Mouse (Mus musculus) liver, embryonic 14.5 days (tissue): ENCODE measurements around the gene Gna11. TPM values are rescaled to one million over a fixed set of nuclear protein-coding genes. Genes with fewer than 3 reads are reported as not detected.

Source experiments
- ATAC-seq: fragments of 200-750 bp; cut with Nextera tagmentation; 2 replicates; pipeline ENCODE4 v1.8.0; 2017; ENCODE audit warnings: moderate number of reproducible peaks, mild to moderate bottlenecking, moderate library complexity; ENCODE audit not compliant: insufficient read depth
- DNase-seq, 3 experiments: peaks; one replicate each; pipeline ENCODE4 v3.0.0-alpha.2; 2012 to 2013; ENCODE audit warnings: low read depth in 3 of 3, low spot score in 3 of 3
- H3K27ac ChIP-seq: fragments of 300-500 bp; sonication (generic); 2 replicates; pipeline ENCODE4 v1.5.1; 2014; ENCODE audit warnings: moderate library complexity, mild to moderate bottlenecking, control low read depth, inconsistent platforms
- H3K27me3 ChIP-seq: fragments of 300-500 bp; sonication (generic); 2 replicates; pipeline ENCODE4 v1.6.1; 2014; ENCODE audit warnings: mild to moderate bottlenecking, low read length, moderate library complexity; ENCODE audit not compliant: control insufficient read depth, insufficient read depth
- H3K36me3 ChIP-seq: fragments of 300-500 bp; sonication (generic); replicated peaks from 2 replicates; pipeline ENCODE4 v1.6.1; 2014; ENCODE audit warnings: low read depth; ENCODE audit not compliant: control insufficient read depth, insufficient read depth
- H3K4me1 ChIP-seq, 2 experiments: fragments of 200-500 bp in 1 of 2; fragments of 300-500 bp in 1 of 2; sonication (generic) in 1 of 2; replicated peaks; 2 replicates each; pipeline ENCODE4 v1.6.1; 2012 to 2014; ENCODE audit warnings: antibody characterized with exemption in 1 of 2, inconsistent platforms in 1 of 2, low read length in 1 of 2; ENCODE audit not compliant: control insufficient read depth in 2 of 2, insufficient read depth in 2 of 2
- H3K4me2 ChIP-seq: fragments of 300-500 bp; sonication (generic); 2 replicates; pipeline ENCODE4 v1.6.1; 2014; ENCODE audit warnings: low read depth, mild to moderate bottlenecking, control low read depth, moderate library complexity
- H3K4me3 ChIP-seq, 2 experiments: fragments of 200-500 bp in 1 of 2; fragments of 300-500 bp in 1 of 2; sonication (generic) in 1 of 2; 2 replicates each; pipeline ENCODE4 v1.5.1; 2012 to 2014; ENCODE audit warnings: low read depth in 2 of 2, low read length in 2 of 2, mild to moderate bottlenecking in 2 of 2, control low read depth in 1 of 2, inconsistent platforms in 1 of 2, moderate library complexity in 1 of 2; ENCODE audit not compliant: insufficient read depth in 1 of 2
- H3K9ac ChIP-seq: fragments of 300-500 bp; sonication (generic); replicated peaks from 2 replicates; pipeline ENCODE4 v1.6.1; 2014; ENCODE audit warnings: mild to moderate bottlenecking, control low read depth, moderate library complexity
- H3K9me3 ChIP-seq: fragments of 300-500 bp; sonication (generic); 2 replicates; pipeline ENCODE4 v1.6.1; 2016; ENCODE audit warnings: low read length, mixed read lengths; ENCODE audit not compliant: control insufficient read depth
- CTCF ChIP-seq: IDR thresholded peaks from 2 replicates; pipeline ENCODE4 v1.5.1; 2016; ENCODE audit warnings: antibody characterized with exemption, low read depth, control low read depth
- EP300 ChIP-seq: IDR thresholded peaks from 2 replicates; pipeline ENCODE4 v1.6.1; 2016; ENCODE audit warnings: antibody characterized with exemption, low read depth
- WGBS: fragments of 180-500 bp; shearing (Covaris S2); extraction: QIAGEN DNeasy Blood & Tissue Kit; methylation state at CpG from one replicate; pipeline ENCODE4 v1.1.7; 2014; ENCODE audit not compliant: insufficient replicate concordance; 5-methylcytosine and 5-hydroxymethylcytosine counted together
- polyA plus RNA-seq, 2 experiments: library from polyadenylated mRNA; depleted of rRNA in 1 of 2; stranded (reverse) in 1 of 2; unstranded in 1 of 2; fragments of >200 nt; fragmentation: Nextera tagmentation in 1 of 2; extraction: Ambion mirVana in 1 of 2; gene quantifications; 2 replicates each; pipeline versions ENCODE4 v1.2.1 to v1.2.3; 2012 to 2014

Gna11 gene
- polyA plus RNA-seq, 2 experiments, result 17.0 to 17.4 TPM

GRCm38 (mm10) chr10:81505016-81505664 lies 39.9 kb downstream of the Gna11 start:
- Histone ChIP-seq H3K27me3 (no peaks in the 10 kb centered on the region), H3K9ac (no peak overlapping the region), H3K4me1 (no peaks in the 10 kb centered on the region), H3K36me3 (no peaks in the 10 kb centered on the region), H3K4me3 (no peak overlapping the region), H3K27ac (no peak overlapping the region), H3K4me2 (no peak overlapping the region), H3K9me3 (no peaks in the 10 kb centered on the region)
- no peak for DNase-seq
- WGBS, result 69% methylated on average over 15 of the region's 15 CpGs
- TF ChIP-seq CTCF, result no peak
- TF ChIP-seq EP300, result no peak
- ATAC-seq, result no peak

GRCm38 (mm10) chr10:81502658-81503057 lies 42.3 kb downstream of the Gna11 start:
- no peak overlapping the region for H3K27ac ChIP-seq
- TF ChIP-seq EP300 (no peak), CTCF (peak; percentile 100)
- ATAC-seq (peak; percentile 19; the same call in 1 of the 2 replicates), DNase-seq (no peak)
- H3K4me2 ChIP-seq, result peak overlapping the region; percentile 56
- H3K9me3 ChIP-seq, result no peaks in the 10 kb centered on the region
- WGBS, result 13% methylated on average over 36 of the region's 36 CpGs
- H3K36me3 ChIP-seq, result no peaks in the 10 kb centered on the region
- H3K27me3 ChIP-seq, result no peaks in the 10 kb centered on the region
- H3K4me1 ChIP-seq, result peaks cover 4 to 7% of the 10 kb centered on the region in 2 experiments
- H3K4me3 ChIP-seq, result peak overlapping the region in 1 of 2 experiments; percentile 23; a peak in 2 of 4 replicates
- H3K9ac ChIP-seq, result no peak overlapping the region

- no peaks in the 10 kb centered on the region for H3K9me3 ChIP-seq
- H3K4me2 ChIP-seq, result no peak overlapping the region
- no peak for TF ChIP-seq EP300
These were observed 43.1 kb downstream of the Gna11 start for GRCm38 (mm10) chr10:81501863-81502262.

GRCm38 (mm10) chr10:81500032-81500431 lies 45.0 kb downstream of the Gna11 start, which contains the start of gene S1pr4:
Gene S1pr4, minus strand, starts transcription at chr10:81500132.
- no peak within 1 kb of the TSS for H3K27ac ChIP-seq
- no peaks in the 10 kb centered on the region for H3K27me3 ChIP-seq
- H3K9ac ChIP-seq, result no peak within 1 kb of the TSS
- H3K9me3 ChIP-seq, result no peaks in the 10 kb centered on the region
- DNase-seq (no peak), ATAC-seq (no peak)
- WGBS, result 70% methylated on average over 3 of the region's 3 CpGs
- H3K4me2 ChIP-seq, result peak within 1 kb of the TSS; percentile 36
- H3K4me3 ChIP-seq, result peak within 1 kb of the TSS; percentile 6 to 19; a peak in 3 of 4 replicates
- H3K4me1 ChIP-seq, result peaks cover 7 to 14% of the 10 kb centered on the region in 2 experiments
- H3K36me3 ChIP-seq, result no peaks in the 10 kb centered on the region
- TF ChIP-seq EP300, result no peak
- no peak for TF ChIP-seq CTCF

More at GRCm38 (mm10) chr10:81501863-81502262, 43.1 kb downstream of the Gna11 start:
- H3K27ac ChIP-seq, result no peak overlapping the region
- no peak overlapping the region for H3K9ac ChIP-seq
- no peaks in the 10 kb centered on the region for H3K36me3 ChIP-seq
- no peak overlapping the region for H3K4me3 ChIP-seq
- H3K27me3 ChIP-seq, result no peaks in the 10 kb centered on the region
- WGBS, result 60% methylated on average over 5 of the region's 5 CpGs
- no peak for DNase-seq
- no peak for ATAC-seq
- peaks cover 5 to 11% of the 10 kb centered on the region in 2 experiments for H3K4me1 ChIP-seq

- H3K36me3 ChIP-seq, result no peaks in the 10 kb centered on the region
- peak overlapping the region; percentile 36 for H3K4me2 ChIP-seq
- H3K9ac ChIP-seq, result no peak overlapping the region
- no peak for ATAC-seq
- 34% methylated on average over 23 of the region's 23 CpGs for WGBS
- H3K27me3 ChIP-seq, result no peaks in the 10 kb centered on the region
- H3K4me1 ChIP-seq, result peaks cover 10 to 20% of the 10 kb centered on the region in 2 experiments
- peak overlapping the region; percentile 6 to 19; a peak in 3 of 4 replicates for H3K4me3 ChIP-seq
- no peak overlapping the region for H3K27ac ChIP-seq
- DNase-seq, result no peak
- TF ChIP-seq EP300 (no peak), CTCF (no peak)
- no peaks in the 10 kb centered on the region for H3K9me3 ChIP-seq
These were observed 45.6 kb downstream of the Gna11 start for GRCm38 (mm10) chr10:81499250-81499901.
